Comparison of ENCODE assay signal across 12 mouse cellular contexts in genomic region chr16:38700392-38701162, GRCm38 (mm10). TPM values are rescaled to one million over a fixed set of nuclear protein-coding genes. Genes with fewer than 3 reads are reported as not detected.
DNase-seq lines count a peak whose midpoint lies in the region; ATAC-seq lines count a peak whose summit lies in the region.
"Had no signal": no experiment of that assay in that cellular context is flagged by ENCODE, and none has a peak within 500 bp of the region (broad histone marks: within the 10 kb centered on the region; RNA-seq: fewer than 3 reads in every experiment).

No protein-coding gene starts in this region.

- peak overlapping the region; percentile 14 for H3K27ac ChIP-seq in heart, embryonic 12.5 days (ENCODE audit: poor library complexity, severe bottlenecking)
- H3K27ac ChIP-seq in limb, embryonic 13.5 days = no peak overlapping the region
- H3K27ac ChIP-seq: neural tube, embryonic 15.5 days had no signal

- H3K9ac ChIP-seq in heart, embryonic 12.5 days = no peak overlapping the region; the same call in 1 of the 2 replicates
- no peak overlapping the region for H3K9ac ChIP-seq in limb, embryonic 13.5 days
- H3K9ac ChIP-seq: neural tube, embryonic 15.5 days had no signal

- H3K9me3 ChIP-seq in heart, embryonic 12.5 days (replicated peaks) = no peaks in the 10 kb centered on the region
- no peaks in the 10 kb centered on the region for H3K9me3 ChIP-seq in limb, embryonic 13.5 days
- H3K9me3 ChIP-seq: neural tube, embryonic 15.5 days had no signal

- H3K4me3 ChIP-seq in heart, embryonic 12.5 days = no peak overlapping the region
- H3K4me3 ChIP-seq in limb, embryonic 13.5 days = no peak overlapping the region
- H3K4me3 ChIP-seq: neural tube, embryonic 15.5 days had no signal

- H3K36me3 ChIP-seq in heart, embryonic 12.5 days = peaks cover 15% of the 10 kb centered on the region
- H3K36me3 ChIP-seq in limb, embryonic 13.5 days = no peaks in the 10 kb centered on the region
- H3K36me3 ChIP-seq: neural tube, embryonic 15.5 days had no signal

- H3K27me3 ChIP-seq in heart, embryonic 12.5 days (replicated peaks) = no peaks in the 10 kb centered on the region
- H3K27me3 ChIP-seq in limb, embryonic 13.5 days = no peaks in the 10 kb centered on the region
- H3K27me3 ChIP-seq: neural tube, embryonic 15.5 days had no signal

- peaks cover 66% of the 10 kb centered on the region for H3K4me1 ChIP-seq in heart, embryonic 12.5 days (replicated peaks)
- H3K4me1 ChIP-seq in limb, embryonic 13.5 days = peaks cover 38% of the 10 kb centered on the region
- H3K4me1 ChIP-seq: neural tube, embryonic 15.5 days had no signal

- ATAC-seq in heart, embryonic 12.5 days (ENCODE audit: insufficient number of reproducible peaks, low FRiP score) = 0 out of 2 replicates have a peak, but pooled peaks have one; percentile 37
- peak; percentile 34; the same call in 1 of the 2 replicates for ATAC-seq in limb, embryonic 13.5 days (ENCODE audit: low FRiP score, low read depth)
- ATAC-seq: forebrain, postnatal 0 days; intestine, embryonic 16.5 days had no signal

- H3K4me2 ChIP-seq in heart, embryonic 12.5 days = peak overlapping the region; percentile 16
- H3K4me2 ChIP-seq in limb, embryonic 13.5 days (replicated peaks) = peak overlapping the region; percentile 19; the same call in 1 of the 2 replicates
- H3K4me2 ChIP-seq: neural tube, embryonic 15.5 days had no signal

- 54% methylated on average over 16 of the region's 16 CpGs for WGBS in heart, embryonic 12.5 days
- 61% methylated on average over 16 of the region's 16 CpGs for WGBS in limb, embryonic 13.5 days

- peak; percentile 58 to 67 for DNase-seq in heart, adult 18-20 months
- DNase-seq in heart, adult 8-10 months (ENCODE audit: low spot score) = no peak
- DNase-seq in NIH3T3 (ENCODE audit: low read depth) = peak; percentile 17
- DNase-seq in left cerebral cortex, adult 8-10 months (ENCODE audit: low spot score in 2 of 2) = no peak
- no peak for DNase-seq in frontal cortex, postnatal 36 days (ENCODE audit: low spot score in 2 of 2)
- DNase-seq: forebrain, postnatal 0 days; kidney, postnatal 36 days; layer of hippocampus, postnatal 36 days had no signal

RNA-seq across cellular contexts. Expression of gene Arhgap31, which starts 12.5 kb away (rescaled TPM):
- total RNA-seq in heart, adult 18-20 months (2021) = 10 to 100 TPM; 39.6 to 40.8 TPM
- 10 to 100 TPM; 32.9 to 44.3 (median 39.1) TPM for total RNA-seq in heart, adult 8-10 months (2022)
- polyA plus RNA-seq in heart, embryonic 12.5 days (2016; fragmentation: Nextera tagmentation; extraction: Ambion mirVana) = 43.1 and 47.7 TPM in 2 replicates
- 13.3 and 14.5 TPM in 2 replicates for polyA plus RNA-seq in limb, embryonic 13.5 days (2015; fragmentation: Nextera tagmentation; extraction: Ambion mirVana)
- 10 to 100 TPM; 16.6 to 20.1 (median 18.3) TPM for total RNA-seq in left cerebral cortex, adult 8-10 months (2022)

RNA-seq across cellular contexts. Expression of gene B4galt4, which starts 41.5 kb away (rescaled TPM):
- total RNA-seq in heart, adult 18-20 months (2021) = 10 to 100 TPM; 10.3 to 16.1 TPM
- total RNA-seq in heart, adult 8-10 months (2022) = 10 to 100 TPM in 2 of 4 experiments, 1 to 10 TPM in 2; 7.2 to 11.7 (median 9.6) TPM
- polyA plus RNA-seq in heart, embryonic 12.5 days (2016; fragmentation: Nextera tagmentation; extraction: Ambion mirVana) = 26.6 and 29.8 TPM in 2 replicates
- polyA plus RNA-seq in limb, embryonic 13.5 days (2015; fragmentation: Nextera tagmentation; extraction: Ambion mirVana) = 36.7 and 37.2 TPM in 2 replicates
- 10 to 100 TPM; 19.8 to 25.0 (median 22.4) TPM for total RNA-seq in left cerebral cortex, adult 8-10 months (2022)

Comparison
In these comparisons a context has a peak if more than half of its experiments do, and no peak if none do; other contexts are left out.
1. DNase-seq: peak in heart, adult 18-20 months (2 of 2) and NIH3T3 (single experiment); none in heart, adult 8-10 months (single experiment), left cerebral cortex, adult 8-10 months (0 of 2) and frontal cortex, postnatal 36 days (0 of 2).